14 mouse cellular contexts compared by ENCODE assay signal in genomic region chr10:39594716-39595115, GRCm38 (mm10).
"Had no signal": no experiment of that assay in that cellular context is flagged by ENCODE, and none has a peak within 500 bp of the region (broad histone marks: within the 10 kb centered on the region; RNA-seq: fewer than 3 reads in every experiment).

No protein-coding gene starts in this region.

- H3K9ac ChIP-seq: limb, embryonic 13.5 days; liver, embryonic 14.5 days; midbrain, embryonic 12.5 days had no signal

- H3K4me2 ChIP-seq: limb, embryonic 13.5 days; midbrain, embryonic 12.5 days had no signal

- DNase-seq: kidney, adult 11 months; kidney, adult 9 months; kidney, postnatal 36 days; lung, adult 18-20 months; lung, postnatal 14 days; right cerebral cortex, postnatal 14 days; thymus, adult 2 months; thymus, postnatal 36 days had no signal

- ATAC-seq: midbrain, embryonic 16.5 days had no signal

- H3K27me3 ChIP-seq: limb, embryonic 13.5 days; midbrain, embryonic 12.5 days had no signal

- H3K27ac ChIP-seq: kidney, postnatal 0 days; layer of hippocampus, adult 2 months; limb, embryonic 13.5 days; liver, embryonic 14.5 days; midbrain, embryonic 12.5 days had no signal

- H3K36me3 ChIP-seq: limb, embryonic 13.5 days; midbrain, embryonic 12.5 days had no signal

- H3K4me3 ChIP-seq: layer of hippocampus, adult 2 months; limb, embryonic 13.5 days; midbrain, embryonic 12.5 days had no signal
